Mouse (Mus musculus): ENCODE data around the gene Sigmar1. TPM values are rescaled to one million over a fixed set of nuclear protein-coding genes. Genes with fewer than 3 reads are reported as not detected.
"Not testable (repeated sequence)": the region's sequence is repeated elsewhere in the genome, so short reads cannot be mapped to it uniquely, and the experiment has no call there.

Sigmar1 gene
- polyA plus RNA-seq (2016; fragmentation: Nextera tagmentation; extraction: Ambion mirVana), result 57.3 and 57.8 TPM in 2 replicates

DNA sequence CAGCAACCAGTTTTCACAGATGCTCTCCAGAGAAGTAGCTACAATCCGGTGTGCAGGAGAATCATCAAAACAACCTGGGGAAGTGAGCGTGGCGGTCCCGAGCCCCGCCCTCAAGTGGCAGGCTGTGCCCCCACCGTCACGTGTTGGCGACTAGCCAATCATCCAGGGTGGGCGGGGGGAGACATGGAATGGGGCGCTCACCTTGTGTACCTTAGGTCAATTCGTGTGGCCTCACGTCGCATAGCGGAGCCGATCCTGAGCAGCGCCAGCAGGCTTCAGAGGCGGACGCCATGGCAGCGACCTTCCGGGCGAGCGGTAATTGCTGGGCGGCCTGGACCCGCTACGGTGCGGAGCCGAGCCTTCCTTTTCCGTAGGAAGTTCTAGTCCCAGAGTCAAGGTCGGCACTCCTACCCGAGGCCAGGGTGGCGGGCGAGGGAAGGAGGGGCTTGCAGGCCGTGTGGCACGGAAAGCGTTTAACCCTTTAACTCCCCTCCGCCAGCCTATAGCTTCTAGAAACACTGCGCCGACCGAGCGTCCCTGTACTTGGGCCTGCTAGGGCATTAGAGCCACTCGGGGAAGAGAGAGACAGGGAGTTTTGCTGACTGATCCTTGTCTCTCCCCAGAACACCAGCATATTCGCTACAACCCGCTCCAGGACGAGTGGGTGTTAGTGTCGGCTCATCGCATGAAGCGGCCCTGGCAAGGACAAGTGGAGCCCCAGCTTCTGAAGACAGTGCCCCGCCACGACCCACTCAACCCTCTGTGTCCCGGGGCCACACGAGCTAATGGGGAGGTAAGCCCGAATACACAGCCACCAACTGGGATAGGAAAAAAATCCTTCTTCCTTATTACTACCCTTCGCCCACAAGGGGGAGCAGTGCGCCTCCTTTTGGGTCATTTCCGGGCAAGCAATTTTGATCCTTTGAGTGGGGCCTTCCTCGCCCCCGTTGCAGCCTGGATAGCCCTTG lies at the start of gene Sigmar1:
Sigmar1 (minus strand) TSS at position 820 of the 968 bp plus-strand sequence.
- Histone ChIP-seq H3K27ac (peak within 1 kb of the TSS; percentile 77), H3K36me3 (replicated peaks) (no peaks in the 10 kb centered on the region), H3K9ac (peak within 1 kb of the TSS; percentile 62), H3K9me3 (no peaks in the 10 kb centered on the region), H3K4me2 (peak within 1 kb of the TSS; percentile 86), H3K4me1 (peaks cover 23% of the 10 kb centered on the region), H3K4me3 (replicated peaks) (peak within 1 kb of the TSS; percentile 65), H3K27me3 (0 out of 2 replicates have a peak, but pooled peaks cover 12% of the 10 kb centered on the region)
- ATAC-seq (ENCODE audit: low FRiP score), result peak; percentile 72
- under 1% methylated on average over 57 of the region's 57 CpGs for WGBS

DNA sequence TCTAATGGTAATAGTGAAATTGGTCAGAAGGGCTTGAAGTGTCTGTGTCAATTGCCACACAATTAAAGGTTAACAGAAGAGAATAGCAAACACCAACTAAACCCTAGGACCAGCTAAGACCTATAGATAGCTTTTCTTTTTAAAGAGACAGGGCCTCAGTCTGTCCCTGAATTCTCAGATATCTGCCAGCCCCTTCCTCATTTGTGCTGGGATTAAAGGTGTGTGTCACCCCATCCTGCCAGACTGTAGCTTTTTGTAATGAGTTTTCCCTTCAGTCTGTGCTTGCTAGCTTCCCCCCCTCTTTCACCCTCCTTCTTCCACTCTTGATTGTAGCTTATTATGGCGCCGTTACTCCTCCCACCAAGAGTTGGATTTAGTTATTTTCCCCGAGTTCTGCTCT lies 27.2 kb upstream of the Sigmar1 start:
- H3K9ac ChIP-seq; H3K9me3 ChIP-seq; H3K27ac ChIP-seq; H3K36me3 ChIP-seq (replicated peaks); H3K4me2 ChIP-seq; H3K4me1 ChIP-seq; H3K27me3 ChIP-seq; ATAC-seq (ENCODE audit: low FRiP score); H3K4me3 ChIP-seq (replicated peaks): not testable (repeated sequence)
- WGBS, result 12% methylated on average over 3 of the region's 3 CpGs

DNA sequence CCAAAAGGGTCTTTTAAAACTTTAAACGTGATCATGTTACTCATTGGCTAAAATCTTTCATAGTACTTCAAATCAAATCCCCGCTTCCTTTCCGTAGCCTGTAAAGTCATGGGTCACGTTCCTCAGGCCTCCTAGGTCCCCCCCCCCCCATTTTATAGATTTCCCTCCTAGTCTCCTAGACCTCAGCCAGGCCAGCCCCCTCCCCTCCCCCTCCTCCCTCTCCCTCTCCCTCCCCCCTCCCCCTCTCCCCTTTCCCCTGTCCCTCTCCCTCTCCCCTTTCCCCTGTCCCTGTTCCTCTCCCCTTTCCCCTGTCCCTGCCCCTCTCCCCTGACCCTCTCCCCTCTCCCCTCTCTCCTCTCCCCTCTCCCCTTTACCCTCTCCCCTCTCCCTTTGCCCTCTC lies 26.8 kb upstream of the Sigmar1 start:
- not testable (repeated sequence) for H3K9ac ChIP-seq; H3K4me3 ChIP-seq (replicated peaks); ATAC-seq (ENCODE audit: low FRiP score); H3K27ac ChIP-seq; H3K9me3 ChIP-seq; H3K4me2 ChIP-seq; H3K36me3 ChIP-seq (replicated peaks); H3K4me1 ChIP-seq; H3K27me3 ChIP-seq
- WGBS, result 29% methylated on average over 4 of the region's 4 CpGs

DNA sequence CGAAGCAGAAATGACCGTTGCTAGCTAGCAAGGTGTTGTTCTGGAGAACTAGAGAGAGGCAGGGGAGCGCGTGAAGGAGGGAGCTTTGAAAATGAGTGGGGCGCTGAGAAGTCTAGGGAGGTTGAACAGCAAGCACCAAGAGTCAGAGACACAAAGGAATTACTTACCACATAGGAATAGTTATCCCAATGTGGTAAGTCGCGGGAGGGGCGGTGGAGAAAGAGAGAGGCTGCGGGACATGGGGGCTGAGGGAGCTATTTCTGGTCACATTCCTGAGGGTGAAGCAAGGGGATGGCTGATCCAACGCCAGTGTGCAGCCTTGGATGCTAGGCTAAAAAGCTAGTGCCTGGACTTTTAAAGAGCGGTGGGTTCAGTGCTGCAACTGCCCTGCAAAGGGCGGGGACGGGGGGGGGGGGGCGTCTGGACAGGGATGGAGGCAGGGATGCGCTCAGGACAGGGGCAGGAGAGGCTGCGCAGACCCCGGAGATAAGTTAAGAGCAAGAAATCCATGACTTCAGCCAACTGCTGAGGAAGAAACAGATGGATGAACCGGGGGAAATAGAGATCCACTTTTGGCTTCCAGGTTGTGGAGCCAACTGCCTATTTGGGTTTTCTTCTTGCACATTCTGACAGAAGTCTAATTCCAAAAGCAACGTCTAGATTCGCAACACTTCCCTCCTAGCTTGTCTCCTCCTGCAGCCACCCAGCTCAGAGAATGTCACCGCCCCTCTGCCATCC lies 26.0 kb upstream of the Sigmar1 start:
- not testable (repeated sequence) for H3K27ac ChIP-seq; H3K4me3 ChIP-seq (replicated peaks); H3K36me3 ChIP-seq (replicated peaks); H3K9me3 ChIP-seq; H3K9ac ChIP-seq; ATAC-seq (ENCODE audit: low FRiP score); H3K4me1 ChIP-seq; H3K27me3 ChIP-seq
- WGBS, result 18% methylated on average over 14 of the region's 21 CpGs
- 0 out of 2 replicates have a peak overlapping the region, but pooled peaks have one; percentile 4 for H3K4me2 ChIP-seq

DNA sequence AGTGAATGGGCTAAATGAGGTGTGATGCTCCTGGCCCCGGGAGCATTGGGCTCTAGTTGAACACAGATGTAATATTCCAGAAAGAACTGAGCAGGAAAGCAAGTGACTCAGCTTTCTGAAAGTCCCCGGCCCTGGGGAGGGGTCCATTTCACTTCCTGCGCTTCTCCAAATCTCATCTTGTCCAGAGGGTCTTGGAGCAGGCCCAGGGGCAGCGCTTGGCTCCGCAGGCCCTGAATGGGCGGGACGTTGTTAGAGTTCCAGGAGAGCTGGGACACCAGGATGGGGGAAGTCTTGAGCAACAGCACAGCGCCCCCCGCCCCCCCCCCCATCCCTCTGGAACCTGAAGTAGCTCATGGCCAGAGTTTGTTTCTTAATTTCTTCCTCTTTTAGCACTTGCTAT lies 25.3 kb upstream of the Sigmar1 start:
- H3K4me1 ChIP-seq; H3K36me3 ChIP-seq (replicated peaks); H3K9me3 ChIP-seq; ATAC-seq (ENCODE audit: low FRiP score); H3K4me3 ChIP-seq (replicated peaks); H3K27me3 ChIP-seq; H3K9ac ChIP-seq; H3K4me2 ChIP-seq; H3K27ac ChIP-seq: not testable (repeated sequence)
- WGBS, result 17% methylated on average over 9 of the region's 9 CpGs

DNA sequence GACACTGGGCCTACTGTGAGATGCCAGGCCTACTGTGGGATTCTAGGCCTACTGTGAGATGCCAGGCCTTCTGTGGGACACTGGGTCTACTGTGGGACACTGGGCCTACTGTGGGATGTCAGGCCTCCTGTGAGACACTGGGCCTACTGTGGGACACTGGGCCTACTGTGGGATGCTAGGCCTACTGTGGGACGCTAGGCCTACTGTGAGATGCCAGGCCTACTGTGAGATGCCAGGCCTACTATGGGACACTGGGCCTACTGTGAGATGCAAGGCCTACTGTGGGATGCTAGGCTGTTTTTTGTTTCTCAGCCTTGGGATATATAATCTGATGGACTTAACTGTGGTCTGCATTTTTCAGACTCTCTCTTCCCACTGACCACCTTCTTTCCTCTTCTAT lies 19.9 kb upstream of the Sigmar1 start:
- not testable (repeated sequence) for ATAC-seq (ENCODE audit: low FRiP score); H3K27me3 ChIP-seq; H3K9ac ChIP-seq; H3K4me3 ChIP-seq (replicated peaks); H3K9me3 ChIP-seq; H3K27ac ChIP-seq; H3K36me3 ChIP-seq (replicated peaks); H3K4me1 ChIP-seq; H3K4me2 ChIP-seq
- 79% methylated on average over 1 of the region's 1 CpGs for WGBS

DNA sequence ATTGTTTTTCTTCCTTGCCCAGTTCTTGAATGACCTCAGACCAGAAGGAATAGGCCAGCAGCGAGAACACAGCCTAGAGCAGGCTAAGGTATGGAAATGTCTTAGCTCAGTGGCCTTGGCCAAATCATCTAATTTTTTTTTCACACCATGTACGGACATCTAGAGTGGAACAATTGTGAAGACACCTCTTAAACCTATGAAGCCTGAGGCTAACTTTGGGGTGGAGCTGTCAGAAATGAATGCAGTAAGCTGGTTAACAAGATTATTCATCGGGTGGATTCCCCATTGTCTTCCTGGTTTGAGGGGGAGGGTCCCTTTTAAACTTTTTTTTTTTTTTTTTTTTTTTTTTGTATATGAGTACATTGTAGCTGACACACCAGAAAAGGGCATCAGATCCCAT lies 18.5 kb upstream of the Sigmar1 start:
- not testable (repeated sequence) for H3K9ac ChIP-seq; H3K36me3 ChIP-seq (replicated peaks); ATAC-seq (ENCODE audit: low FRiP score); H3K4me1 ChIP-seq; H3K27me3 ChIP-seq; H3K9me3 ChIP-seq
- H3K4me2 ChIP-seq, result peak overlapping the region; percentile 50
- H3K27ac ChIP-seq, result 0 out of 2 replicates have a peak overlapping the region, but pooled peaks have one; percentile 26
- H3K4me3 ChIP-seq (replicated peaks), result peak overlapping the region; percentile 47
- 61% methylated on average over 3 of the region's 3 CpGs for WGBS

DNA sequence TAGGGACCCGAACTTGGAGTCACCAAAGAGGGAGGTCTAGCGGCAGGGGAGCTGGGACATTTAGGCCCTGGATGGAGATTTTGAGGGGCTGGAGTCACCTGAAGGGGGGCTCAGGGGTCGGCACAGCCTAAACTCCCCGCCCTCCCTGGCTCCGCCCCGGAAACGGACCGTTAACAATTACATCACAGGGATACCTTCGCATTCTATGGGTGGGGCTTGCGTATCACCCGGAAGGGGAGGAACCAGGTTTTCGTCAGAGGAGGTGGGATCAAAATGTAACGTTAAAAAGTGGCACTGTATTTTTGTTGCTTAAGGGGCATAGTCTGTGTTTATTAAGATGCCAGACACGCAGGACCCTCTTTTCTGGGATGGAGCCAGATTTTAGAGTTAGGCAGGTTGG lies 18.0 kb upstream of the Sigmar1 start, which contains the start of gene Ccl27a:
Ccl27a (minus strand) TSS at position 246 of the 400 bp plus-strand sequence.
- not testable (repeated sequence) for ATAC-seq (ENCODE audit: low FRiP score); H3K4me1 ChIP-seq; H3K36me3 ChIP-seq (replicated peaks); H3K27me3 ChIP-seq; H3K9me3 ChIP-seq
- H3K4me3 ChIP-seq (replicated peaks), result peak within 1 kb of the TSS; percentile 47
- H3K9ac ChIP-seq, result peak within 1 kb of the TSS; percentile 54
- peak within 1 kb of the TSS; percentile 53; the same call in 1 of the 2 replicates for H3K27ac ChIP-seq
- H3K4me2 ChIP-seq, result peak within 1 kb of the TSS; percentile 53
- 2% methylated on average over 12 of the region's 14 CpGs for WGBS

DNA sequence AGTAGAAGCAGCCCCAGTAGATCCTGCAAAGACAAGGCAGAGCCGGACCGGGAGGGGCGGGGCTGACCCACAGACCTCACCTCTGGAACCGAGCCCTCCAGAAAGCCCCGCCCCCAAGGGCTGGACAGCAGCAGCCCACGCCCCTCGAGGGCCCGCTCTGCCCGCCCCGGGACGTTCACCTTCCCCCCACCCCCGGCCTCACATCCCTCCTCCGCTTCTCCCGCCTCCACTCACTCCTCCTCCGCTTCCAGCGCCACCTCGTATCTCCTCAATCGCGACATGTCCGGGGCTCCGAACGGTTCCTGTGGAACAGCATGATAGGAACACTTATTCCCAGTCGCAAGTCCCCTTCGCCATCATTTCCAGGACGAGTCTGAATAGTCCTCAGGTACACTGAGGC lies 17.5 kb upstream of the Sigmar1 start:
- ATAC-seq (ENCODE audit: low FRiP score); H3K9me3 ChIP-seq; H3K27me3 ChIP-seq; H3K4me1 ChIP-seq; H3K36me3 ChIP-seq (replicated peaks): not testable (repeated sequence)
- Histone ChIP-seq H3K27ac (peak overlapping the region; percentile 53; the same call in 1 of the 2 replicates), H3K9ac (peak overlapping the region; percentile 54), H3K4me3 (replicated peaks) (peak overlapping the region; percentile 47), H3K4me2 (peak overlapping the region; percentile 53)
- WGBS, result under 1% methylated on average over 23 of the region's 25 CpGs

DNA sequence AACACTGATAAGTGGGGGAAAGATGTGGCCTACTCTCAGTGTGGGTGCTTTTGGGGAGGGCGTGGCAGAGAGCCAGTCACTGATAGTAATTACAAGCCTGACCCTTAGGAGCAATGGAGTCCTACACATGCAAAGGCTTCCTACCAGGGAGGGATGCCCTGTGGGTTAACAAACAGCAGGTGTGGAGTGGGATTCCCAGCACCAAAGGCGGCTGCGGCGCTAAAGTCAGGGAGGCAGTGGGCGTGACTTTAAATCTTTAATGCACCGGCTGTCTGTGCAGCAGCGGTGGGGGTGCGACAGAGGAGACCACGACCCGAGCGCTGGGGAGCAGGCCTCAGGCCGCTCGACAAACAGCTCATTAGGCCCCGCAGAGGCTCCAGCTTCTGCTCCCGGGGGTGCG lies 17.0 kb upstream of the Sigmar1 start:
- Histone ChIP-seq H3K4me3 (replicated peaks) (peak overlapping the region; percentile 30), H3K4me2 (peak overlapping the region; percentile 42)
- WGBS, result 8% methylated on average over 7 of the region's 16 CpGs

DNA sequence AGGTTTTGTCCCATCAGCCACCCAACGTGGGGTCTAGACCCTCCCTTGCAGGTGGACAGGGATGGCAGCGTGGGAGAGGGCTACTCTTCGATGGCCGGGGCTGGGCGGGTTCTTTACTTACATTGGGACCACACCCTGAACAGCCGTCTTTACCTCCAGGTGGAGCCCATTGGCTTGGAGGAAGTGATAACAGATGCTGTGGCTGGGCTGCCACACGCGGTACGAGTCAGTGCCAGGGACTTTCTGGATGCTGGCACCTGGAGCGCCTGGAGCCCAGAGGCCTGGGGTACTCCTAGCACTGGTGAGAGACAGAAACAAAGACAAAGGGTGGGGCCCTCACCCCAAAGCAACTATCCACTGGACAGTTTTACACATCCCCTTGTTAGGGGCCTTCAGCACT lies 11.3 kb upstream of the Sigmar1 start:
- not testable (repeated sequence) for H3K36me3 ChIP-seq (replicated peaks); H3K9me3 ChIP-seq; H3K4me1 ChIP-seq; H3K4me3 ChIP-seq (replicated peaks); H3K9ac ChIP-seq; H3K27me3 ChIP-seq; ATAC-seq (ENCODE audit: low FRiP score); H3K4me2 ChIP-seq; H3K27ac ChIP-seq
- WGBS, result 86% methylated on average over 10 of the region's 10 CpGs

More for the DNA sequence above, 17.0 kb upstream of the Sigmar1 start:
- not testable (repeated sequence) for H3K9me3 ChIP-seq; H3K36me3 ChIP-seq (replicated peaks); H3K27me3 ChIP-seq; ATAC-seq (ENCODE audit: low FRiP score); H3K27ac ChIP-seq; H3K9ac ChIP-seq; H3K4me1 ChIP-seq

DNA sequence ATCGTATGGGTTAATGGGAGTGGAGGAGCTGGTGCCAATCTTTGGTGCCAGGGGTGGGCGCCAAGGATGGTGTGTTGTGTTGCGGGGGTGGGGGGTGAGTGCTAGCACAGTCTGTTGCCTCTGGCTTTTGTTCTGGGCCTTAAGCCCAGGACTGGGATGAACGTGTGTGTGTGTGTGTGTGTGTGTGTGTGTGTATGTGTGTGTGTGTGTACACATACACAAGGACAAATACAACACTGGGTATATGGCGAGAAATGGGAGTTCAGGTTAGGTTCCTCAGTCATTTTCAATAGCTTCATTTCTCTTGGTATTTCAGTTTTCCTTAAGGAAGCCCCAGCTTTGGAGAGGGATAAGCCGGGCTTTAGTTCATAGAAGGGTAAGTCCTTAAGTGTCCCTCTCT lies 7.2 kb upstream of the Sigmar1 start:
- H3K27me3 ChIP-seq; H3K9me3 ChIP-seq; H3K4me3 ChIP-seq (replicated peaks); H3K9ac ChIP-seq; H3K36me3 ChIP-seq (replicated peaks); ATAC-seq (ENCODE audit: low FRiP score); H3K27ac ChIP-seq; H3K4me2 ChIP-seq: not testable (repeated sequence)
- 78% methylated on average over 4 of the region's 6 CpGs for WGBS
- H3K4me1 ChIP-seq, result peaks cover 33% of the 10 kb centered on the region
